Mouse (Mus musculus): Measurements from ENCODE around the gene Gm21976. TPM values are rescaled to one million over a fixed set of nuclear protein-coding genes. Genes with fewer than 3 reads are reported as not detected.

The Gm21976 gene
- polyA plus RNA-seq (2015; fragmentation: Nextera tagmentation; extraction: Ambion mirVana), result not detected in 2 replicates

DNA sequence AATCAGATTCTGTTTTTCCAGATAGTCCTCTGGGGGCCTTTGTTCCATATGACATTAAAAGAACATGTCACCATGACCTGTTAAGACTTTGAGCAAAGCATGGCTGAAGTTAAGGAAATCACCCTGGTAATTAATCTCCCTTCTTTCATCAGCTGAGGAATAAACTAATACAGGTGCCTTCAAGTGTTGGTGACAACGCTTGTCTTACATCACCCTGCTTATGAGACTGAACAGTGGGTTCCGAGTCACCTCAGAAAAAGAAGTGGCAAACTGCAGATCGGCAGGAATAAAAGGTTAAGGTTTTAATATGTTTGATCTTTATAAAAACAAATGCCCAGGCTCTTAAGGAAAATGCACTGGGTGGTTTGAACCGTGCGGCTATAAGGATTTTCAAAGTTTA lies at the start of gene Gm21976:
Gene Gm21976 (plus strand): TSS at position 202 of the 400 bp plus-strand sequence.
- H3K9ac ChIP-seq (ENCODE audit: low read length), result no peak within 1 kb of the TSS
- H3K4me3 ChIP-seq (ENCODE audit: low read length), result no peak within 1 kb of the TSS
- WGBS, result 82% methylated on average over 5 of the region's 5 CpGs
- peaks cover 3% of the 10 kb centered on the region for H3K4me1 ChIP-seq (ENCODE audit: control insufficient read depth, insufficient read depth, low read length)
- no peak for ATAC-seq (replicated peaks; ENCODE audit: extremely low read depth, insufficient read depth, low FRiP score)
- no peak within 1 kb of the TSS for H3K4me2 ChIP-seq (ENCODE audit: low read depth, low read length)
- no peaks in the 10 kb centered on the region for H3K9me3 ChIP-seq (replicated peaks; ENCODE audit: control insufficient read depth, low read length)
- H3K36me3 ChIP-seq (ENCODE audit: control insufficient read depth, insufficient read depth), result 0 out of 2 replicates have a peak, but pooled peaks cover 2% of the 10 kb centered on the region
- H3K27me3 ChIP-seq (ENCODE audit: control insufficient read depth, insufficient read depth, low read length), result no peaks in the 10 kb centered on the region
- no peak within 1 kb of the TSS for H3K27ac ChIP-seq (ENCODE audit: low read length)

- no peak overlapping the region for H3K4me2 ChIP-seq (ENCODE audit: low read depth, low read length)
- H3K9ac ChIP-seq (ENCODE audit: low read length), result no peak overlapping the region
- H3K9me3 ChIP-seq (replicated peaks; ENCODE audit: control insufficient read depth, low read length), result no peaks in the 10 kb centered on the region
- H3K27ac ChIP-seq (ENCODE audit: low read length), result no peak overlapping the region
- no peaks in the 10 kb centered on the region for H3K4me1 ChIP-seq (ENCODE audit: control insufficient read depth, insufficient read depth, low read length)
- no peak for ATAC-seq (replicated peaks; ENCODE audit: extremely low read depth, insufficient read depth, low FRiP score)
- WGBS, result 86% methylated on average over 1 of the region's 1 CpGs
- H3K4me3 ChIP-seq (ENCODE audit: low read length), result no peak overlapping the region
- H3K36me3 ChIP-seq (ENCODE audit: control insufficient read depth, insufficient read depth), result no peaks in the 10 kb centered on the region
- no peaks in the 10 kb centered on the region for H3K27me3 ChIP-seq (ENCODE audit: control insufficient read depth, insufficient read depth, low read length)
These were observed 49.2 kb upstream of the Gm21976 start for GRCm38 (mm10) chr13:98230511-98230910.

GRCm38 (mm10) chr13:98235451-98235850 lies 44.2 kb upstream of the Gm21976 start:
- ATAC-seq (replicated peaks; ENCODE audit: extremely low read depth, insufficient read depth, low FRiP score), result no peak
- H3K36me3 ChIP-seq (ENCODE audit: control insufficient read depth, insufficient read depth), result no peaks in the 10 kb centered on the region
- no peak overlapping the region for H3K4me3 ChIP-seq (ENCODE audit: low read length)
- H3K27ac ChIP-seq (ENCODE audit: low read length), result no peak overlapping the region
- H3K4me2 ChIP-seq (ENCODE audit: low read depth, low read length), result no peak overlapping the region
- H3K4me1 ChIP-seq (ENCODE audit: control insufficient read depth, insufficient read depth, low read length), result no peaks in the 10 kb centered on the region
- no peak overlapping the region for H3K9ac ChIP-seq (ENCODE audit: low read length)
- H3K9me3 ChIP-seq (replicated peaks; ENCODE audit: control insufficient read depth, low read length), result no peaks in the 10 kb centered on the region
- 56% methylated on average over 6 of the region's 6 CpGs for WGBS
- no peaks in the 10 kb centered on the region for H3K27me3 ChIP-seq (ENCODE audit: control insufficient read depth, insufficient read depth, low read length)

GRCm38 (mm10) chr13:98239978-98240641 lies 39.6 kb upstream of the Gm21976 start:
- Histone ChIP-seq H3K27ac (ENCODE audit: low read length) (no peak overlapping the region), H3K9me3 (replicated peaks; ENCODE audit: control insufficient read depth, low read length) (no peaks in the 10 kb centered on the region), H3K4me2 (ENCODE audit: low read depth, low read length) (no peak overlapping the region), H3K27me3 (ENCODE audit: control insufficient read depth, insufficient read depth, low read length) (no peaks in the 10 kb centered on the region), H3K36me3 (ENCODE audit: control insufficient read depth, insufficient read depth) (no peaks in the 10 kb centered on the region), H3K9ac (ENCODE audit: low read length) (no peak overlapping the region), H3K4me3 (ENCODE audit: low read length) (no peak overlapping the region), H3K4me1 (ENCODE audit: control insufficient read depth, insufficient read depth, low read length) (no peaks in the 10 kb centered on the region)
- ATAC-seq (replicated peaks; ENCODE audit: extremely low read depth, insufficient read depth, low FRiP score), result no peak
- 17% methylated on average over 12 of the region's 12 CpGs for whole genome bisulfite sequencing

- WGBS, result 56% methylated on average over 9 of the region's 9 CpGs
- Histone ChIP-seq H3K4me1 (ENCODE audit: control insufficient read depth, insufficient read depth, low read length) (no peaks in the 10 kb centered on the region), H3K9ac (ENCODE audit: low read length) (no peak overlapping the region), H3K4me3 (ENCODE audit: low read length) (no peak overlapping the region), H3K27ac (ENCODE audit: low read length) (no peak overlapping the region), H3K4me2 (ENCODE audit: low read depth, low read length) (no peak overlapping the region), H3K27me3 (ENCODE audit: control insufficient read depth, insufficient read depth, low read length) (no peaks in the 10 kb centered on the region), H3K36me3 (ENCODE audit: control insufficient read depth, insufficient read depth) (no peaks in the 10 kb centered on the region), H3K9me3 (replicated peaks; ENCODE audit: control insufficient read depth, low read length) (no peaks in the 10 kb centered on the region)
- no peak for ATAC-seq (replicated peaks; ENCODE audit: extremely low read depth, insufficient read depth, low FRiP score)
These were observed 38.0 kb upstream of the Gm21976 start for GRCm38 (mm10) chr13:98241531-98242282.

GRCm38 (mm10) chr13:98244571-98245350 lies 34.9 kb upstream of the Gm21976 start:
- WGBS, result 60% methylated on average over 5 of the region's 5 CpGs
- Histone ChIP-seq H3K27ac (ENCODE audit: low read length) (no peak overlapping the region), H3K9me3 (replicated peaks; ENCODE audit: control insufficient read depth, low read length) (no peaks in the 10 kb centered on the region), H3K9ac (ENCODE audit: low read length) (no peak overlapping the region), H3K27me3 (ENCODE audit: control insufficient read depth, insufficient read depth, low read length) (no peaks in the 10 kb centered on the region), H3K36me3 (ENCODE audit: control insufficient read depth, insufficient read depth) (peaks cover 16% of the 10 kb centered on the region; the same call in 1 of the 2 replicates), H3K4me3 (ENCODE audit: low read length) (no peak overlapping the region), H3K4me1 (ENCODE audit: control insufficient read depth, insufficient read depth, low read length) (no peaks in the 10 kb centered on the region), H3K4me2 (ENCODE audit: low read depth, low read length) (no peak overlapping the region)
- no peak for ATAC-seq (replicated peaks; ENCODE audit: extremely low read depth, insufficient read depth, low FRiP score)

GRCm38 (mm10) chr13:98245386-98245785 lies 34.3 kb upstream of the Gm21976 start:
- Histone ChIP-seq H3K27me3 (ENCODE audit: control insufficient read depth, insufficient read depth, low read length) (no peaks in the 10 kb centered on the region), H3K36me3 (ENCODE audit: control insufficient read depth, insufficient read depth) (peaks cover 22% of the 10 kb centered on the region), H3K4me1 (ENCODE audit: control insufficient read depth, insufficient read depth, low read length) (no peaks in the 10 kb centered on the region), H3K4me3 (ENCODE audit: low read length) (no peak overlapping the region), H3K9ac (ENCODE audit: low read length) (no peak overlapping the region), H3K4me2 (ENCODE audit: low read depth, low read length) (no peak overlapping the region), H3K9me3 (replicated peaks; ENCODE audit: control insufficient read depth, low read length) (no peaks in the 10 kb centered on the region), H3K27ac (ENCODE audit: low read length) (no peak overlapping the region)
- ATAC-seq (replicated peaks; ENCODE audit: extremely low read depth, insufficient read depth, low FRiP score), result no peak
- WGBS, result 69% methylated on average over 7 of the region's 7 CpGs

GRCm38 (mm10) chr13:98249594-98249993 lies 30.1 kb upstream of the Gm21976 start:
- WGBS, result 89% methylated on average over 10 of the region's 10 CpGs
- Histone ChIP-seq H3K4me3 (ENCODE audit: low read length) (no peak overlapping the region), H3K36me3 (ENCODE audit: control insufficient read depth, insufficient read depth) (peaks cover 54% of the 10 kb centered on the region), H3K27ac (ENCODE audit: low read length) (no peak overlapping the region), H3K27me3 (ENCODE audit: control insufficient read depth, insufficient read depth, low read length) (no peaks in the 10 kb centered on the region), H3K9ac (ENCODE audit: low read length) (no peak overlapping the region), H3K4me2 (ENCODE audit: low read depth, low read length) (no peak overlapping the region), H3K9me3 (replicated peaks; ENCODE audit: control insufficient read depth, low read length) (no peaks in the 10 kb centered on the region), H3K4me1 (ENCODE audit: control insufficient read depth, insufficient read depth, low read length) (no peaks in the 10 kb centered on the region)
- no peak for ATAC-seq (replicated peaks; ENCODE audit: extremely low read depth, insufficient read depth, low FRiP score)

- no peak overlapping the region for H3K9ac ChIP-seq (ENCODE audit: low read length)
- 71% methylated on average over 9 of the region's 9 CpGs for WGBS
These were observed 24.8 kb upstream of the Gm21976 start for GRCm38 (mm10) chr13:98254921-98255320.

More at GRCm38 (mm10) chr13:98254921-98255320, 24.8 kb upstream of the Gm21976 start:
- H3K27me3 ChIP-seq (ENCODE audit: control insufficient read depth, insufficient read depth, low read length), result no peaks in the 10 kb centered on the region
- H3K9me3 ChIP-seq (replicated peaks; ENCODE audit: control insufficient read depth, low read length), result no peaks in the 10 kb centered on the region
- H3K4me1 ChIP-seq (ENCODE audit: control insufficient read depth, insufficient read depth, low read length), result no peaks in the 10 kb centered on the region
- peaks cover 59% of the 10 kb centered on the region for H3K36me3 ChIP-seq (ENCODE audit: control insufficient read depth, insufficient read depth)
- H3K4me2 ChIP-seq (ENCODE audit: low read depth, low read length), result no peak overlapping the region
- ATAC-seq (replicated peaks; ENCODE audit: extremely low read depth, insufficient read depth, low FRiP score), result no peak
- no peak overlapping the region for H3K4me3 ChIP-seq (ENCODE audit: low read length)
- H3K27ac ChIP-seq (ENCODE audit: low read length), result no peak overlapping the region

Data from heart, embryonic 16.5 days (tissue).